16 mouse cellular contexts compared by ENCODE assay signal in the genomic region with DNA sequence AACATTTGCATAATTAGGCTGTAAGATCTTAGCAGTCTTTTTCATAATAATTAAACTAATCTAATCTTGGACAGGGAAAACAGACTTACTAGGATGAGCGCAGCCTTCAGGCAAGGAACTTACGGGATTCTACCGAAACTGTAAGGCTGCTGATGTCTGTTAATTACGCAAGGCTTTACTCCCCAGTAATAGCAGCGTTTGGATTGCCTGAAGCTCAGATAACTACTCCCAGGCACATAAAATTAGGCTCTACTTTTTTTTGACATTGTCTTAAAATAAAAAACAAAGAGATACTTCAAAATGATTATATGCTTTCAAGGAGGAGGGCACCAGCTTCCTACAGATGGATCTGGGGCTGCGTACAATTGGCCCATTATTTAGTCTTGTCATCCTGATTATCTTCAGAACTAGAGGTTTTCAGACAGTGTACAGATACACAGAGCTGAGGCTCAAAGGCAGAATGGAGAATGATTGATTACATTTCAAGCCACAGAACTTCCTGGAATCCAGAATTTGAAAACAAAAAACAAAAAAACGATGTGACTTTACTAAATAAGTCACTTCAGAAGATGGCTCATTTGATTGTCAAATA.
DNase-seq lines count a peak whose midpoint lies in the region; ATAC-seq and TF ChIP-seq lines count a peak whose summit lies in the region.
"Had no signal": no experiment of that assay in that cellular context is flagged by ENCODE, and none has a peak within 500 bp of the region (broad histone marks: within the 10 kb centered on the region; RNA-seq: fewer than 3 reads in every experiment).

No protein-coding gene starts in this region.

- DNase-seq in embryo, embryonic 11 days: peak; percentile 9
- DNase-seq in embryo, embryonic 9.5 days (ENCODE audit: extremely low spot score): no peak
- peak; percentile 5 for DNase-seq in left cerebral cortex, adult 11 months (ENCODE audit: low spot score)
- no peak for DNase-seq in left cerebral cortex, postnatal 14 days (ENCODE audit: low spot score in 2 of 2)
- peak; percentile 4 for DNase-seq in forebrain, postnatal 0 days
- DNase-seq in kidney, adult 9 months: no peak
- DNase-seq in heart, postnatal 14 days: no peak
- DNase-seq: cerebellum, adult 11 months; cerebellum, postnatal 25 days; gastrocnemius, postnatal 14 days; layer of hippocampus, postnatal 36 days; lung, embryonic 14.5 days had no signal

- H3K4me1 ChIP-seq in forebrain, postnatal 0 days (ENCODE audit: insufficient read depth): no peaks in the 10 kb centered on the region
- H3K4me1 ChIP-seq in neural tube, embryonic 14.5 days (ENCODE audit: control insufficient read depth, insufficient read depth, low read length): no peaks in the 10 kb centered on the region
- H3K4me1 ChIP-seq: kidney, embryonic 15.5 days; limb, embryonic 10.5 days had no signal

- ATAC-seq in forebrain, postnatal 0 days: peak; percentile 92
- peak; percentile 68; the same call in 1 of the 2 replicates for ATAC-seq in neural tube, embryonic 14.5 days (ENCODE audit: low read depth)

- H3K27ac ChIP-seq in forebrain, postnatal 0 days (ENCODE audit: low read depth, low read length): no peak overlapping the region
- H3K27ac ChIP-seq in neural tube, embryonic 14.5 days (ENCODE audit: low read depth, low read length): no peak overlapping the region
- H3K27ac ChIP-seq: kidney, embryonic 15.5 days; limb, embryonic 10.5 days had no signal

- H3K27me3 ChIP-seq in forebrain, postnatal 0 days (ENCODE audit: insufficient read depth, low read length): no peaks in the 10 kb centered on the region
- no peaks in the 10 kb centered on the region for H3K27me3 ChIP-seq in neural tube, embryonic 14.5 days (ENCODE audit: control insufficient read depth, insufficient read depth, low read length)
- H3K27me3 ChIP-seq: kidney, embryonic 15.5 days had no signal

- H3K36me3 ChIP-seq in forebrain, postnatal 0 days (ENCODE audit: insufficient read depth): no peaks in the 10 kb centered on the region
- no peaks in the 10 kb centered on the region for H3K36me3 ChIP-seq in neural tube, embryonic 14.5 days (ENCODE audit: control insufficient read depth, insufficient read depth, low read length)
- H3K36me3 ChIP-seq: kidney, embryonic 15.5 days; limb, embryonic 10.5 days had no signal

- TF ChIP-seq CTCF in forebrain, postnatal 0 days (IDR thresholded peaks at IDR 0.05; ENCODE audit: low read depth): no peak

- H3K4me2 ChIP-seq in forebrain, postnatal 0 days (ENCODE audit: low read depth): no peak overlapping the region
- H3K4me2 ChIP-seq in neural tube, embryonic 14.5 days (ENCODE audit: low read depth, low read length): no peak overlapping the region
- H3K4me2 ChIP-seq: kidney, embryonic 15.5 days; liver, embryonic 11.5 days; lung, embryonic 14.5 days had no signal

- intact Hi-C loops in left cerebral cortex, postnatal 14 days (cut with DNase I): no loop called here
- intact Hi-C loops in heart, postnatal 14 days (cut with DNase I): no loop called here

- no peaks in the 10 kb centered on the region for H3K9me3 ChIP-seq in forebrain, postnatal 0 days (ENCODE audit: low read length)
- H3K9me3 ChIP-seq in neural tube, embryonic 14.5 days (ENCODE audit: control insufficient read depth, low read length): no peaks in the 10 kb centered on the region
- H3K9me3 ChIP-seq: kidney, embryonic 15.5 days; limb, embryonic 10.5 days had no signal

- no peak overlapping the region for H3K4me3 ChIP-seq in forebrain, postnatal 0 days (ENCODE audit: low read depth, low read length)
- no peak overlapping the region for H3K4me3 ChIP-seq in neural tube, embryonic 14.5 days (ENCODE audit: low read depth, low read length)
- H3K4me3 ChIP-seq: kidney, embryonic 15.5 days; limb, embryonic 10.5 days had no signal

- WGBS in forebrain, postnatal 0 days: 53% methylated on average over 7 of the region's 7 CpGs
- 46% methylated on average over 7 of the region's 7 CpGs for WGBS in neural tube, embryonic 14.5 days

- H3K9ac ChIP-seq in forebrain, postnatal 0 days: no peak overlapping the region
- H3K9ac ChIP-seq in neural tube, embryonic 14.5 days (replicated peaks; ENCODE audit: low read depth, low read length): no peak overlapping the region
- H3K9ac ChIP-seq: kidney, embryonic 15.5 days; lung, embryonic 14.5 days had no signal

Comparison
In these comparisons a context has a peak if more than half of its experiments do, and no peak if none do; other contexts are left out.
1. DNase-seq: peak in embryo, embryonic 11 days (single experiment), left cerebral cortex, adult 11 months (single experiment) and forebrain, postnatal 0 days (single experiment); none in embryo, embryonic 9.5 days (single experiment), left cerebral cortex, postnatal 14 days (0 of 2), kidney, adult 9 months (single experiment) and heart, postnatal 14 days (0 of 2).